Mouse (Mus musculus) spleen, postnatal 14 days (tissue): Measurements from ENCODE around the gene Gnb5.
A peak's percentile ranks its signal among the peaks of the same experiment; 100 is the strongest.

Source experiments
- DNase-seq, 2 experiments: peaks; one replicate each; pipeline ENCODE4 v3.0.0; 2021 to 2022; ENCODE audit warnings: low spot score in 2 of 2

Gnb5 gene

DNA sequence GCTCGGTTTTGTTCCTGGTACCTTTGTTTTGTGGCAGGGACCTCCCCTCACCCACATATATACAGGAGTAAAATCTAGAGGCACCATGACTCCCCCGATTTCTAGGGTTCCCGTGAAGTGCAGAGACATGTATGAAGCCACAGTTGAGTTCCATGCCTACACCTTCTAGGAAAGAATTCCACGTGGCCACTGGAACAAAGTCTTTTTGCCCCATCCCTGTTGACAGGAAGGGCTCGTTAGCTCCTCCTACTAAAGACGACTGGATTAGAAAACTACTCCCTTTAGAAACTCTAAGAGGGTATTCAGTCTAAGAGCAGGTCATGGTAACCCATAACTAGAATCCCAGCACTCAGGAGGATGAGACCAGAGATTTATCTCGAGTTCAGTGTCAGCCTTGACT lies 1.8 kb upstream of the Gnb5 start:
- no peak for DNase-seq

GRCm38 (mm10) chr9:75307015-75307414 lies 927 bp downstream of the Gnb5 start:
- no peak for DNase-seq

DNA sequence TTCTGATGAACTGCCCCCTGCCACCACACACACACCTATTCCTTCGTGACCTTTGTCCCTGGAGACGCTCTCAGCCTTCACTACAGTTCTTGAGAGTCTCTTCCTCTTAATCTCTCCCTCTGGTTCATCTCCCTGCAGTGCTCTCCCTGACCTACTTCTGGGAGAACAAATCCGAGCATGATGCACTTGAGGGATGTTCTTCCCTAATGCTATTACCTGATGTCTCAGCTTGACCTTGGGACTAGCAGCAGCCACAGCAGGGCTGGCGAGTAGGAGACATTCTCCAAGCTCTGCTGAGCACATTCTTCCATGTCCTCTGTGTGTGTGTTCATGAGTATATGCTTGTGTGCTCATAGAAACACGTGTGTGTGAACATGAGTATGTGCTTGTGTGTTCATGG lies 2.5 kb downstream of the Gnb5 start:
- no peak for DNase-seq

DNA sequence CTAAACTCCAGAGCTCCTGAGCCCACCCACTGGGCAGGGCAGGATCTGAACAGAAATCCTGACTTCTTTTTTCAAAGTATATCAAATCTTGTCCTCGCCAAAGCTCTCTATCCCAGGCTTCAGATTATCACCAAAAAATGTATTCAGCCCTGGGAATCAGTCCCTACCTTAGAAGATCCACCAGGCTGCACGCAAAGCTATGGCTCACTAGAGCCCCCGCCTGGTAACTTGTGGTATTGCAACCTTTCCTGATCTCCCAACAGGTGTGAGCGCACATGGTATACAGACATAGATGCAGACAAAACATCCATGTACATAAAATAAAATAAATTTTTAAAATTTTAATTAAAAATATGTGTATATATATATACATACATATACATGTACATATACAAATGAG lies 5.9 kb downstream of the Gnb5 start:
- peak; percentile 35 to 62 for DNase-seq

DNA sequence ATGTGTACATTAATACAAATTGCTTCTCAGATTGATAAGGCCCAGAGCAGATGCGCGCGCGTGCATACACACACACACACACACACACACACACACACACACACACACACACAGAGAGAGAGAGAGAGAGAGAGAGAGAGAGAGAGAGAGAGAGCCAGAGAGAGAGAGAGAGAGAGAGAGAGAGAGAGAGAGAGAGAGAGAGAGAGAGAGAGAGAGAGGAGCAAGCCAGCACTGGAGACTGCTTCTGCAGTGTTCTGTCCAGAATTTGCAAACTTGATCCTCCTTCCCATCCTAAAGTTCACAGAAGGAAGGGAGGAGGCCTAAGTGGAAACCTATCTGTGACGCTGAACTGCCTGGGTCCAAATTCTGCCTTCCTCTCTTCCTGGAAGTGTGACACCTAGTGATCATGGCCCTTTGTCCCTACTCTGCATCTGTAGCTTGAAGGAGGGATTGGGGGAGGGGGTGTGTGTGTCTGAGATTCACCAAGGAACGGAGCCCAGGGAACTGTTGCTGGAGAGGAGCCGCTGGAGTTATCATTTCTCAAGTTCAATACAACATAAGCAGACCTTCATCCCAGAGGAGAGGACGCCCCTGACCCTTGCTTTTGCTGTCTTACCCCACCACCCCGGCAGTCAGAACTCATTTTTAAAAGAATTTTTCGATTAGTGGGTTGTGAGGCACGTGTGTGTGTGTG lies 7.2 kb downstream of the Gnb5 start:
- no peak for DNase-seq

- DNase-seq: peak; percentile 16 to 53
Measured at GRCm38 (mm10) chr9:75313832-75314516, 7.9 kb downstream of the Gnb5 start.

- DNase-seq: no peak
Measured at GRCm38 (mm10) chr9:75314517-75315105, 8.5 kb downstream of the Gnb5 start.

DNA sequence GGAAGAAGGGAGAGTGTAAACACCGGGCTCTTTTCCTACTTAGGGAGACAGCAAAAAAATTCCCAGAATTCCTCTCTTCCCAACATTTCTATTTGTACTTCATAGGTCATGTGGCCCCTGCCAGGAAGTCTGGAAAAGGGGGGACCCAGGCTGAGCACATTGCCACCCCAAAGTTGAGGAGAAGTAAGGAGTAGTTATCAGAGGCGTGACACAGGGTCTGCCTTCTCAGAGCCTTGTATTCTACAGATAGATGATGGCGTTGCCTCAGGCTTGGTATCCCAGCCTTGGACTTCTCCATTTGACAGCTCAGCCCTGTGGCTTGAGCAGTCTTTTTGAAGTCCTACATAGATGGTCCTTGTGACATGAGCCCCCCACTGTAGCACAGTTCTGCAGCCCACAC lies 9.2 kb downstream of the Gnb5 start:
- DNase-seq: no peak

GRCm38 (mm10) chr9:75316771-75317170 lies 10.7 kb downstream of the Gnb5 start:
- no peak for DNase-seq

- no peak for DNase-seq
Measured at GRCm38 (mm10) chr9:75318196-75318595, 12.1 kb downstream of the Gnb5 start.

GRCm38 (mm10) chr9:75319365-75319764 lies 13.3 kb downstream of the Gnb5 start:
- DNase-seq: no peak

- DNase-seq: no peak
Measured at GRCm38 (mm10) chr9:75322099-75322885, 16.2 kb downstream of the Gnb5 start.

- no peak for DNase-seq
Measured at GRCm38 (mm10) chr9:75328047-75328446, 22.0 kb downstream of the Gnb5 start.

DNA sequence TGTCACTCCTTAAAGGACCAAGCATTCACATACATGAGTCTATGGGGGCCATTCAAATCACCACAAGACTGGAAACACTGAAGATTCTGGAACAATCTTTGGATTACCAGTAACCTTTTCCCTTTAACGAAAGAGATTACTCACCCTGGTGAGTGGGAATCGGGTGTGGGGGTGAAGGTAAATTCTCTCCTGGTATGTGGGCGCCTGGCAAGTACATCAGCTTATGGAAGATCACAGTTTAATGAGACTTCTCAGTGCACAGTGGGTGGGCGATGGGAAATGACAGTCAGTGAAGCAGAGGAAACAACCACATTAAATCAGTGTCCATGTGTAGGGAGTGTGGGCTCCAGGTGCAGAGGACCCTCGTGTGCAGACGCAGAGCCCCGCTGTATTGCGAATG lies 24.7 kb downstream of the Gnb5 start:
- no peak for DNase-seq

DNA sequence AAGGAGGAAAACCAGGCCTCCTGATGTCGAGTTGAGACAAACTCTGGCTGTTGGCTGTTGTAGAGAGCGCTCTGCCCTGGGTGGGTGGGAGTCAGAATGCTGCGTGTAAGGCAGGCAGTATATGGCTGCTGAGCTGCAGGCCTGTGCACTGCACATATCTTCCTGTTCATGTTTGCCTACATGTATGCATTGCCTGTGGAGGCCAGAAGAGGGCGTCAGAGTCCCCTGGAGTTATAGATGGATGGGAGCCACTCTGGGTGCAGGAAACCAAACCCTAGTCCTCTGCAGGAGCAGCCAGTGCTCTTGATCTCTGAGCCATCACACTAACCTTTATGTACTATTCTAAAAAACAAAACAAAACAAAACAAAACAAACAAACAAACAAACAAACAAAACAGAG lies 28.4 kb downstream of the Gnb5 start:
- no peak for DNase-seq

DNA sequence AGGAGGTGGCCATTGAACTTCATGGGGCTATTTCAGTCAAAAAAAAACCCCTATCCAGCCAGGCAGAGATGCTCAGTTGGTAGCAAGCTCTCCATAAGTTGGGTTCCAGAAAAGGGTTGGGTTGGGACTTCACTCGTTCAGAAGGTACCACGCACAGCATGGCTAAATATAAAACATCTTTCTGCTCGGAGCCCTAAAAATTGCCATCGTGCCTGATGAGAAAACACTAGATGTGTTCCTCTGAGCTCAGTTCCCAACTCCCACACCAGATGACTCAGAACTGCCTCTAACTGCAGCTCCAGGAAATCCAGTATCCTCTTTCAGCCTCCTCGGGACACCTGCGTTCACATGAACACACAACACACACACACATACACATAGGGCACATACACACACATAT lies 31.9 kb downstream of the Gnb5 start:
- DNase-seq: no peak

- no peak for DNase-seq
Measured at GRCm38 (mm10) chr9:75342433-75342832, 36.3 kb downstream of the Gnb5 start.

DNA sequence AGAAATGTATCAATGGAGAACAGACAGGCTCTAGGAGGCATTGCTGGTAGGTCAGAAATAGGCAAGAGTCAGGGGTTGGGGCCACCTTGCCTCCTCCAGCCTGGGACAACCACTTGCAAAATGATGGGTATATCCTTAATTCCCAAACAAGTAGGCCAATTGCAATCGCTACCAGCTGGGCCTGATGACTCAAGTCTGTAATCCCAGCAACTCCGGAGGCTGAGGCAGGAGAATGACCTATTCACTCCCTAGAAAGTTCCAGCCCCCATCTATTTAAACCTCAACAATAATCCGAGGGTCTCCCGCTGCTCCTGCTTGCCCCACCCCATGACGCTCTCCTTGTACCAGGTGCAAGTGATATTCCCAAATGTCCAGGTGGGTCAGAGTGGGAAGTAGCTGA lies 41.4 kb downstream of the Gnb5 start, which contains the start of gene Bcl2l10:
Gene Bcl2l10, plus strand, starts transcription at position 301 of the 400 bp plus-strand sequence.
- no peak for DNase-seq

DNA sequence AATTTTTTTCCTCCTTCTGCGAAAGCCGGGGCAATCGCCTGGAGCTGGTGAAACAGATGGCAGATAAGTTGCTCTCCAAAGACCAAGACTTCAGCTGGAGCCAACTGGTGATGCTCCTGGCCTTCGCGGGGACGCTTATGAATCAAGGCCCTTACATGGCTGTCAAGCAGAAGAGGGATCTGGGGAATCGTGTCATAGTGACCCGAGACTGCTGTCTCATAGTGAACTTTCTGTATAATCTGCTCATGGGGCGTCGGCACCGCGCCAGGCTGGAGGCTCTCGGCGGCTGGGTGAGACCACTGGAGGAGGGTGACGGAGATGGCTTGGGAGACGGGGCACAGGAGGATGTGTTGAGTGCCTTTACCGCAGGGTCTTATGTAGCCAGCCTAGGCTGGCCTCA lies 42.0 kb downstream of the Gnb5 start:
- DNase-seq: no peak

DNA sequence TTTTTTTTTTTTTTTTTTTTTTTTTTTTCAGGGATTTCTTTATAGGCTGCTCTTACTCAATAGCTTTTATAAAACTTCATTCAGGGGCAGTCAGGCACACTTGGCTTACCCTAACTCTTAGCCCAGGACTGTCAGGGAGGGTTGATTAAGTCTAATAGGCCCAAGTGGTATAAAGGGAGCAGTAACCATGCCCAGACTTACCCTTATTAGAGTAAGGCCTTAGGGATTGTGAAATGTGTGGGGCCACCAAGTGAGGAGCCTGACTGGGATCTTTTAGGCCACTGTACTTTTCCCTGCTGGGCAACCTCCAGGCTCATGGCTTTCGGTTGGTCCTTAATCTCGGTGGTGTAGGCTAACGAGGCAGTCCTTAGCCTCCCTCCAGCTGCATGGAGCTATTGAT lies 42.6 kb downstream of the Gnb5 start:
- DNase-seq: no peak

DNA sequence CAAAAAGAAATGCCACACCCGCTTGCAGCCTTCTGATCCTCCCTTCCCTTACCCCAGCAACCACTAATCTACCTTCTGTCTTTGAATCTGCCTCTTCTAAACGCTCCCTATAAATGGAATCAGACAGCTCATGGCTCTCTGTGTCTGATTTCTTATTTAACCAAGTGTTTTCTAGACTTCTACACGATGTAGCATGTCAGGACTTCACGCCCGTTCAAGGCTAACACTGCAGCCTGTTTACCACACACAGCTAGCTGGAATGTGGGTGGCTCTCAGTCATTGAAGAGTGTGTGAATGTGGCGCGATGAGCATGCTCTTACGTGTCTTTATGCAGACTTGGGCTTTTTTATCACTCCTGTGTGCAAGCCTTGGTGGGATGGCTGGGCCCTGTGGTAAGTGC lies 47.0 kb downstream of the Gnb5 start:
- no peak for DNase-seq

DNA sequence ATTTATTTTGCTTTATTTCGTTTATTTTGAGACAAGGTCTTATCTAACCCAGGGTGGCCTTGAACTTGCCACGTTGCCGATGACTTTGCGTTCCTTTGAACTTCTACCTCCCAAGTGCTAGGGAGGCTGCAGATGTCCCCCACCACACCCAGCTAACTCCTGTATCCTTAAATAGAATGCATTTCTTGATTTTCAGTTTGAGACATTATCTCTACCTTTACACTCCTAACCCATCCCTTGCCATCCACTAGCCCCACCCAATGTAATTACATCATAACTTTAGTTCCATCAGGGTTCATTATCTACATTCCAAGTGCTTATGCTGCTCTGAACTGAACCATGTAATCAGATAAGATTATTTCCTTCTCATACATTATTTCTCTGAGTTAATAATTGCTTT lies 49.7 kb downstream of the Gnb5 start:
- no peak for DNase-seq
